Mouse (Mus musculus) heart, postnatal 25 days (tissue): ENCODE measurements around the gene Cnn2. TPM values are rescaled to one million over a fixed set of nuclear protein-coding genes. Genes with fewer than 3 reads are reported as not detected.
"Not testable (repeated sequence)": the region's sequence is repeated elsewhere in the genome, so short reads cannot be mapped to it uniquely, and the experiment has no call there.

Source experiments
- DNase-seq: peaks from one replicate; pipeline ENCODE4 v3.0.0; 2022; ENCODE audit warnings: low spot score
- intact Hi-C: fragments of 180-260 bp; cut with DNase I; formaldehyde crosslinking; loops from one replicate; pipeline ENCODE4 v1.15.1; 2025
- total RNA-seq, 2 experiments: library from RNA; stranded (reverse); gene quantifications; 2 replicates each; pipeline ENCODE4 v1.2.3; 2021

Cnn2 gene
- 10 to 100 TPM; 35.9 to 36.6 TPM for total RNA-seq

- DNase-seq, result peak; percentile 76
- intact Hi-C loops, result loop anchor here (5.0 kb wide), 1 partner anchor 149 kb away; the partner anchor contains the start of gene Atp5d
Measured at GRCm38 (mm10) chr10:79988506-79989271, at the start of gene Cnn2. Gene Cnn2, plus strand, starts transcription at chr10:79988584.

GRCm38 (mm10) chr10:79940749-79941148 is 47.6 kb upstream of the Cnn2 start:
- intact Hi-C loops, result no loop called here
- peak; percentile 39 for DNase-seq

DNA sequence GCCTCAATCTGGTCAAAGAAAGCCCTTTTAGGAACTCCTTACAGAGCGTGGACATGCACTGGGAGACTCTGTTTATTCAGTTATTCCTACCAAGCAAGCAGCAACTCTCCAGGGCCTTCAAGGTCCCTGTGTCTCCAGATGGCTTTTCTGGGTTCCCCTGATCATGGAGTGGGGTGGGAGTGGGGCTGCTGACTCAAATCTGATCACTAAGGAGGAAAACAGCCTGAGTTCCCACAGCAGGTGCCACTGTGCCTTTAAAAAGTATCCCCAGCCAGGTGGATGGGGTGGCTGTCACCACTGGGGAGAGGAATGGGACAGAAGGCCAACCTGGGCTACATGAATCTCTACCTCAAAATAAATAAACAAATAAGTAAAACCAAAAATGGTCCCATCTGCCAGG is 45.4 kb upstream of the Cnn2 start:
- intact Hi-C loops, result no loop called here
- DNase-seq, result no peak

GRCm38 (mm10) chr10:79943471-79943901 is 44.9 kb upstream of the Cnn2 start:
- no peak for DNase-seq
- intact Hi-C loops, result no loop called here

DNA sequence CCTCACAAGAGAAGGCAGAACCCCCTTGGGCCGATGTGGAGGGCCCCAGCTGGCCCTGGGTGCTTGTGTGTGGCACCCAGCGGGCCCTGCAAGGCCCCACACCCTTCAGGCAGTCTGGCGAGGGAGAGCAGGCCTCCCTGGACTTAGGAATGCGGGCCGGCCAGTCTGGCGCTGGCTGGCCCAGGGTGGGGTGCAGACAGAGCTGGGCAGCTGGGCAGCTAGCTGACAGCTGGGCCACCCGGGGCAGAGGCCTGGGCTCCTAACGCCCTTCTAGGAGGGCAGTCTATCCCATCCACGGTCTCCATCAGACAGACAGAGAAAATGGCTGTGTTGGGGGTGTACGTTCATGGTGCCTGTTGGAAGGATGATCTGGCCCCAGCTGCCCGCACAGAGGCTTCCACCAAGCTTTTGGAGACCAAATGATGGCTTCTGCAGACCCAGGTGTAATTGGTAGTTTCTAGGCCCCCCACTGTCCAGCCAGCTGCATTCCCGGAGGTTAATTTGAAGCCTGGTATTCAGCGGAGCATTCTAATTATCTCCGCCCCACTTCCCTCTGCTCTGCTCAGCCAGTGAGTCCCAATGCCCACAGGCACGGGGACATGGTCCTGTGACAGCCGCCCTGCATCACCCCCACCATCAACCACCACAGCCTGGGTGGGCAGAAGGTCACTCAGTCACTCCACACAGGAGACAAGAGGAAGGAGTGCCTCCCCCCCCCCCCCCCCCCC is 42.7 kb upstream of the Cnn2 start:
- no peak for DNase-seq
- intact Hi-C loops, result no loop called here

DNA sequence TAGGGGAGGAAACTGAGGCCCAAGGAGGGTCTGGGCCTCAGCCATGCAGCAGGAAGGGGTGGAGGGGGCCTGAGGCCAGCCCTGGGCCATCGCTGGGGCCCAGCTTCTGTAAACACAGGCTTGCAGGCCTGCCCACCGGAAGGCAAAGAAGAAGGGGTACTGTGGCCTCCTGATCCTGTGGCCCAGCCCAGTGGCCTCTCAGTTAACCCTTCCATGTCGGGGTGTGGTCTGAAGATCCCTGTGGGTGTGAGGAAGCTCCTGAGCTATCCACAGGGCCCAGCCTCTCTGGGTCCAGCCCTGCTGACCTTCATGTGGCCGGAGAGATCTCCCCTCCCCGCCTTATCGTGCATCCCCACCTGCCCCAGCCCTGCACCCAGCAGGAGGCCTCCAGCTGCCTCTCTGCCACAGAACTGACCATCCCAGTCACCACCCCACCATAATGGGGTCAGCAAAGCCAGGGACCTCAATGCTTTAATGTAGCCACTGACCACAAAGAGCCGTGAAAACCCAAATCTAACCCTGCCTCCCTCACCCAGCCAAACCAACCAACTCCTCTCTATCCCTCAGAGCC is 41.5 kb upstream of the Cnn2 start:
- no peak for DNase-seq
- intact Hi-C loops, result no loop called here

DNA sequence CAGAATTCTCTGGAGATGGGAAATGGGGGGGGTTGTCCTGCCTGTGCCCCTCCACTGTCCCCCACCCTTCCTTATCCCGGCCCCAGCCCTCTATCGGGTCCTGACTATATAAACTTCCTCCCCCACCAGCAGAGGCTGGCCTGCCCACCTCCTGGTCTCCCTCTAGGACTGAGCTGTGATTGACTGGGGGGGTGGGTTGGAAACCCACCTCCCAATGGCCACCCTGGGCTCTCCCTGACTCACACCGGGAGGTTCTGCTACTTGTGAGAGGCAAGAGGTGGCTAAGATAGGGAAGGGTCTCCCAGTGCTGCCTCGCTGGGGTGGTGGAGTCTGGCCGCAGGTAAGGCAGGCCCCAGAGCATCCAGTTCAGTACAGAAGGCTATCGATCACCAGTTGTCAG is 40.9 kb upstream of the Cnn2 start:
- intact Hi-C loops, result no loop called here
- DNase-seq, result no peak

GRCm38 (mm10) chr10:79949873-79950272 is 38.5 kb upstream of the Cnn2 start:
- no peak for DNase-seq
- intact Hi-C loops, result no loop called here

GRCm38 (mm10) chr10:79950661-79951060 is 37.7 kb upstream of the Cnn2 start:
- DNase-seq, result no peak
- intact Hi-C loops, result no loop called here

DNA sequence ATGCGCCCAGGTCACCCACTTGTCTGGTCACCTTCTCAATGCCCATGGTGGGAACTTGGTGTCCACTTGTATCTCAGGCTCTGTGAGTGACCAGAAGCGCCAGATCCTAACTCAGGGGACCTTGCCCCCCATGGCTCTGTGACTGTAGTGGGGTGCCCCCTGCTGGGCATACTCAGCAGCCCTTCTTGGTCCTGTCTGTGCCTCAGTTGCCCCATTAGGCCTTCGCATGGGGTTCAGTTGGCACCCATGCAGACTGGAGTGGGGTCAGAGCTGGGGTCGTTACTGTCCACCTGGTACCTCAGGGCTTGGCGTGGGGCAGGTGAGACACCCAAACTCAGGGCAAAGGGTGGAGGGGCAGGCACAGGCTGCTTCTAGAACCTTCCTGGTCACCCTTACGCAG is 34.4 kb upstream of the Cnn2 start:
- no peak for DNase-seq
- intact Hi-C loops, result loop anchor here (2.0 kb wide), 1 partner anchor 61 kb away; no protein-coding TSS in a partner anchor

DNA sequence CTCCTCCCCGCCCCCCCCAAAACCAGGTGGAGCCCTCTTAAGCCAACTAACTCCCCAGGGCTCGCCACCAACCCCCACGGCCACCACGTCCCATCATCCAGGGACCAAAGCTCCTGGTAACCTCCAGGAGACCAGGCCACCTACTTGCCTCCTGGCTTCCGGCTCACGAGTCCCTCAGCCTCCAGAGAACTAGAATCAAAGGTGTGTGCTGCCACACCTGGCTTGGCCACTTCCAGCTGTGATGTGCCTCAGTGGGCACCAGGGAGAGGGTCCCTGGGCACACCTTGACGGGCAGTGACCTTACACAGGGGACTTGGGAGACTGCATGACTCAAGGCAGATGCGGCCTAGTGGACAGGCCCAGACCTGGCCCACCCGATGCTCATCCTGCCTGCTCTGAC is 32.7 kb upstream of the Cnn2 start:
- DNase-seq, result no peak
- intact Hi-C loops, result loop anchor here (2.0 kb wide), 2 partner anchors 63 to 121 kb away; no protein-coding TSS in a partner anchor

DNA sequence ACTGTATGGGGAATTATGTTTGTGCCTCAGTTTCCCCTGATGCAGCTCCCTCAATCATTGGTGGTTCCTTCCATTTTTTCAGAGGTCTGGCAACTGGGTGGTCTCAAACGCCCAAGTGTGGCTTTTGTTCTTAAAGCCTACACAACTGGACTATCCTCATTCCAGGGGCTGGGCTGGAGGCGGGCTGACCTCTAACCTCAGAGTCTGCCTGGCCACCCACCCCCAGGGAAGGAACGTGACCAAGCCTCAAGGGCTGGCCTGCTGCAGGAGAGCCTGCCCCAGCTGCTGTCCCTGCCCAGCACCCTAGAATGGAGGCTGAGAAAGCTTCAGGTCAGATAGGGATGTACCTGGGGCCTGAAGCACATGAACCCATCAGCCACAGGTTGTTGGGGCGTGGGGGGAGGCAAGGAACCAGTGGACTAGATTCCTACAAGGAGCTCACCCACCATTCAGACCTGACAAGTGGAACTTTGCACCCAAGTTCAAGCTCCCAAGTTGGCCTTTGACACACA is 31.7 kb upstream of the Cnn2 start:
- intact Hi-C loops, result loop anchor here (2.0 kb wide), 1 partner anchor 122 kb away; no protein-coding TSS in a partner anchor
- no peak for DNase-seq

DNA sequence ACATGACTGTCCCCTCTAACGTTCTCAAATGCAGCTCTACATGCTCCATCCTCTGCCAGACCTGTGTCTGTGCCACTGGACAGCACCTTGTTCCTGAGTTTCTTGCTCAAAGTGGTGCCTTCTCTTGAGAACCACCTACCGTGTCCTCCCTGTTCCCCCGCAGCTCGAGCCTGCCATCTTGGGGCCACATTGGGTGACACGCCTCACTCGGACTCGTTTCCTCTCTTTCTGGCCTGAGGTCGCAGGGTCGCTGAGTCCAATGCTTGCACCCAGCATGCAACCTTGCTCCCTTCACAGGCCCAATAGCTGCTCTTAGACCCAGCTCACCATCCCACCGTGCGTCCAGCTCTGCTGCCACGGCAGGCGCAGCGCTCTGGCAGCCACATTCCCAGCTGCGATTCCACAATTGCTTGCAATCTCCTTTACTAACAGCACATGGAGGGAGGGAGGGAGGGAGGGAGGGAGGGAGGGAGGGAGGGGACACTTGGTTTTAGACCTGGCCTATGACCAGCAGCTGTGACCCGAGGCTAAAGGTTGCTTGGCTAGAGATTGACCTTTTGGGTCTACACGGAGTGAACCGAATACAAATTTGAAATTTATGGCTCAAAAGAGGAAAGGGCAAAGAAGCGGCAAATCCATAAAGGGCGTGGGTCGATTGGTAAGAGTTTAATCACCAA is 30.1 kb upstream of the Cnn2 start:
- intact Hi-C loops, result loop anchor here (1.0 kb wide), 1 partner anchor 33 kb away; no protein-coding TSS in a partner anchor

DNA sequence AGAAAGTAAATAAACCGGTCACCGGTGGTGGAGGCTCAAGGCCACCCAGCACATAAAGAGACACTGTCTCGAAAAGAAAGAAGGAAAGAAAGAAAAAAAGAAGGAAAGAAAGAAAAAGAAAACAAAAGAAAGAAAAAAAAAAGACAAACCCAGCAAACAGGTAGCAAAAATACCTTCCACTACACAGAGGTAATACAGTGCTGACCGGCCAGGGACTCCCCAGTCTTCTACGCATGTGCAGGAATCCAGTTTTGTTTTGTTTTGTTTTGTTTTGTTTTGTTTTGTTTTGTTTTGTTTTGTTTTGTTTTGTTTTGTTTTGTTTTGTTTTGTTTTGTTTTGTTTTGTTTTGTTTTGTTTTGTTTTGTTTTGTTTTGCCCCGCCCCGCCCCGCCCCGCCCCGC is 29.0 kb upstream of the Cnn2 start:
- intact Hi-C loops, DNase-seq: not testable (repeated sequence)

More for the DNA sequence above, 30.1 kb upstream of the Cnn2 start:
- DNase-seq, result peak; percentile 59

DNA sequence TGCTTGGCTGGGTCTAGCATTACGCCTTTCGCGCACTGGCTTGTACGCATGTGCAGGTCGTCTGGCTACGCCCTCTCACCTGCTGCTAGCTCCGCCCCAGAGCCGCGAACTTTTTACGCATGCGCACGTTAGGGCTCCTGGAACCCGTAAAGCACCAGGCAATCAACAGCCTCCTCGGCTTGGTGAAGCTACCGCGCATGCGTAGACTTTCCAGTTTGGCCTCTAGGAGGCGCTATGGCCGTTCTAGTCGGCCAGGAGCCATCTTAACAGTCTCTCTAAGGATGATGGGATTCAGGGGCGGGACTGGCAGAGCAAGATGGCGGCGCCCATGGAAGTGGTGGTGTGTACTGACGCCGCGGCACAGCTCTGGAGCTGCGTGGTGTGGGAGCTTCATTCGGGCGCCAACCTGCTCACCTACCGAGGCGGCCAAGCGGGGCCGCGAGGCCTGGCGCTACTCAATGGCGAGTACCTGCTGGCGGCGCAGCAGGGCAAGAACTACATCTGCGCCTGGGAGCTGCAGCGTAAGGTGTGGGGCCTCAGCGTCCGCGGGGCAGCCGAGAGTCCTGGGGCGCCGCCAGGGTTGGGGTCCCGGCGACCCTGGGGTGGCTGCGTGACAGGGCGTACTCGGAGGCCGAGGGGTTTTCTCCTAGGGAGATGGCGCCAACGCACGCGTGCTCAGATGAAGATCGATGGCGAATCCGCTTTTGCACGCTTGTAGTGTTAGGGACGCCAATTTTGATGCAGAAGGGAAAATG is 28.4 kb upstream of the Cnn2 start, which contains the start of gene Wdr18:
Wdr18 (plus strand) TSS at position 306 of the 755 bp plus-strand sequence.
- intact Hi-C loops, result loop anchor here (1.0 kb wide), 1 partner anchor 23 kb away; no protein-coding TSS in a partner anchor
- peak; percentile 99 for DNase-seq

GRCm38 (mm10) chr10:79960671-79961294 is 27.6 kb upstream of the Cnn2 start:
- DNase-seq, result no peak
- intact Hi-C loops, result loop anchor here (1.0 kb wide), 1 partner anchor 23 kb away; no protein-coding TSS in a partner anchor

DNA sequence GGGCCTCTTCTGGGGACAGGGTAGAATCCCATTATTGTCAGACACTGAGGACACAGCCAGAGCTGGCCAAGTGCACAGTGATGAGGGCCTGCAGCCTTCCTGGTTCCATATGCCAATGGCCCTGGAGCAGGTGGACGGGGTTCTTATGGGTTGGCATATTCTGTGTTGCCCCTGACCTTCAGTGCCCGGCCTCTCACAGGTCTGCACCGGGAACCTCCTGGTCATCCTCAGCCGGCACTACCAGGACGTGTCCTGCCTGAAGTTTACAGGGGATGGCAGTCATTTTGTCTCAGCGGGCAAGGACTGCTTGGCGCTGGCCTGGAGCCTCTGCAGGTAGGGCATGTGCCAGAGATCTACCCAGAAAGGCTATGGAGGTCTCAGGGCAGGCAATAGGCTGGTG is 23.7 kb upstream of the Cnn2 start:
- intact Hi-C loops, result no loop called here
- DNase-seq, result no peak

DNA sequence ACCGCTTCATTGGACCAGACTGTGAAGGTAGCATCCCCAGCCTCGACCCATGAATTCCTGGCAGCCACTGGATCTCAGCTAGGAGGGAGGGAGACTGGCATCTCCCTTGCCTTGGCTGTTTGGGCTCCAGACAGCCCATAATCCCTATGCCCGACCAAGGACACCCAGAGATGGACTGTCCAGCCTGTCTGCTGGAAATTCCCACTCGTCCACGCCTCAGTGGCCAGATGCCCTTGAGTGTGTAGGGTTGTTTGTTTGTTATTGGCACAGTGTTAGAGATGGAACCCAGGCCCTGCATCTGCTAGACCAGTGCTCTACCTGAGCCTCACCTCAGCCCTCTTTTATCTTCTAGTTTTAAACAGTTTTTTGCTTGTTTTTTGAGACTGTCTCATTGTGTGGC is 23.1 kb upstream of the Cnn2 start:
- intact Hi-C loops, result no loop called here
- DNase-seq, result no peak
